Mouse (Mus musculus) lung, embryonic 15.5 days (tissue): Measurements from ENCODE around the gene Ctf2. TPM values are rescaled to one million over a fixed set of nuclear protein-coding genes. Genes with fewer than 3 reads are reported as not detected.
"Not testable (repeated sequence)": the region's sequence is repeated elsewhere in the genome, so short reads cannot be mapped to it uniquely, and the experiment has no call there.

Experiments
- ATAC-seq: fragments of 200-750 bp; cut with Nextera tagmentation; 2 replicates; pipeline ENCODE4 v1.8.0; 2017; ENCODE audit warnings: moderate number of reproducible peaks, borderline replicate concordance; ENCODE audit not compliant: low FRiP score, low TSS enrichment; ENCODE audit errors: extremely low read depth
- H3K27ac ChIP-seq: fragments of 300-500 bp; sonication (generic); 2 replicates; pipeline ENCODE4 v1.5.1; 2015; ENCODE audit warnings: moderate library complexity, mild to moderate bottlenecking, inconsistent platforms
- H3K27me3 ChIP-seq: fragments of 300-500 bp; sonication (generic); 2 replicates; pipeline ENCODE4 v1.6.1; 2015; ENCODE audit warnings: inconsistent platforms
- H3K36me3 ChIP-seq: fragments of 300-500 bp; sonication (generic); 2 replicates; pipeline ENCODE4 v1.6.1; 2015; ENCODE audit warnings: inconsistent platforms
- H3K4me1 ChIP-seq: fragments of 300-500 bp; sonication (generic); 2 replicates; pipeline ENCODE4 v1.6.1; 2015; ENCODE audit warnings: inconsistent platforms
- H3K4me2 ChIP-seq: fragments of 300-500 bp; sonication (generic); 2 replicates; pipeline ENCODE4 v1.6.1; 2015; ENCODE audit warnings: inconsistent platforms, mild to moderate bottlenecking, moderate library complexity
- H3K4me3 ChIP-seq: fragments of 300-500 bp; sonication (generic); 2 replicates; pipeline ENCODE4 v1.5.1; 2015; ENCODE audit warnings: mild to moderate bottlenecking, inconsistent platforms
- H3K9ac ChIP-seq: fragments of 300-500 bp; sonication (generic); 2 replicates; pipeline ENCODE4 v1.6.1; 2015; ENCODE audit warnings: inconsistent platforms
- H3K9me3 ChIP-seq: fragments of 300-500 bp; sonication (generic); 2 replicates; pipeline ENCODE4 v1.6.1; 2016; ENCODE audit warnings: inconsistent platforms
- WGBS: fragments of 180-500 bp; shearing (Covaris S2); methylation state at CpG from one replicate; pipeline ENCODE4 v1.1.7; 2015; 5-methylcytosine and 5-hydroxymethylcytosine counted together
- polyA plus RNA-seq: library from polyadenylated mRNA; unstranded; fragments of >200 nt; fragmentation: Nextera tagmentation; extraction: Ambion mirVana; gene quantifications from 2 replicates; pipeline ENCODE4 v1.2.1, GENCODE M21; 2015

Ctf2 gene
- 0.16 and 0.29 TPM in 2 replicates for polyA plus RNA-seq

- not testable (repeated sequence) for H3K27ac ChIP-seq, H3K27me3 ChIP-seq, H3K4me1 ChIP-seq, H3K9me3 ChIP-seq, ATAC-seq, H3K9ac ChIP-seq, H3K4me3 ChIP-seq, H3K4me2 ChIP-seq, H3K36me3 ChIP-seq
- 100% methylated on average over 1 of the region's 5 CpGs for WGBS
These were observed at the start of gene Ctf2 for GRCm38 (mm10) chr7:127732066-127732465. Gene Ctf2, minus strand, starts transcription at chr7:127732166.

GRCm38 (mm10) chr7:127778350-127778749 is 46.4 kb upstream of the Ctf2 start:
- peak overlapping the region; percentile 93 for H3K4me3 ChIP-seq
- no peaks in the 10 kb centered on the region for H3K9me3 ChIP-seq
- peaks cover 40% of the 10 kb centered on the region for H3K36me3 ChIP-seq
- H3K27me3 ChIP-seq: no peaks in the 10 kb centered on the region
- no peak for ATAC-seq
- peak overlapping the region; percentile 15; the same call in 1 of the 2 replicates for H3K27ac ChIP-seq
- H3K4me1 ChIP-seq: peaks cover 14% of the 10 kb centered on the region
- H3K4me2 ChIP-seq: peak overlapping the region; percentile 74
- WGBS: 71% methylated on average over 4 of the region's 4 CpGs
- peak overlapping the region; percentile 90 for H3K9ac ChIP-seq

- peak overlapping the region; percentile 99 for H3K27ac ChIP-seq
- no peaks in the 10 kb centered on the region for H3K27me3 ChIP-seq
- peak overlapping the region; percentile 90 for H3K9ac ChIP-seq
- 1% methylated on average over 52 of the region's 66 CpGs for whole genome bisulfite sequencing
- H3K4me1 ChIP-seq: peaks cover 14% of the 10 kb centered on the region
- no peaks in the 10 kb centered on the region for H3K9me3 ChIP-seq
- ATAC-seq: peak; percentile 61
- H3K36me3 ChIP-seq: peaks cover 36% of the 10 kb centered on the region
- H3K4me2 ChIP-seq: peak overlapping the region; percentile 74
- peak overlapping the region; percentile 93 for H3K4me3 ChIP-seq
These were observed 45.7 kb upstream of the Ctf2 start for GRCm38 (mm10) chr7:127777474-127778266.

- peak overlapping the region; percentile 90 for H3K9ac ChIP-seq
- ATAC-seq: peak; percentile 92
- peaks cover 14% of the 10 kb centered on the region for H3K4me1 ChIP-seq
- H3K27me3 ChIP-seq: no peaks in the 10 kb centered on the region
- no peaks in the 10 kb centered on the region for H3K9me3 ChIP-seq
- H3K4me2 ChIP-seq: peak overlapping the region; percentile 74
- under 1% methylated on average over 70 of the region's 70 CpGs for WGBS
- peak overlapping the region; percentile 99 for H3K27ac ChIP-seq
- peaks cover 29% of the 10 kb centered on the region for H3K36me3 ChIP-seq
- H3K4me3 ChIP-seq: peak overlapping the region; percentile 93
These were observed 45.0 kb upstream of the Ctf2 start for GRCm38 (mm10) chr7:127776878-127777473.

GRCm38 (mm10) chr7:127776426-127776825 is 44.5 kb upstream of the Ctf2 start, which contains the start of gene Setd1a:
Gene Setd1a, plus strand, starts transcription at chr7:127776670.
- ATAC-seq: peak; percentile 54
- Histone ChIP-seq H3K36me3 (peaks cover 24% of the 10 kb centered on the region), H3K27me3 (no peaks in the 10 kb centered on the region), H3K9ac (peak within 1 kb of the TSS; percentile 90), H3K27ac (peak within 1 kb of the TSS; percentile 99), H3K4me3 (peak within 1 kb of the TSS; percentile 93), H3K9me3 (no peaks in the 10 kb centered on the region), H3K4me1 (peaks cover 15% of the 10 kb centered on the region), H3K4me2 (peak within 1 kb of the TSS; percentile 74)
- WGBS: 0% methylated on average over 23 of the region's 23 CpGs

DNA sequence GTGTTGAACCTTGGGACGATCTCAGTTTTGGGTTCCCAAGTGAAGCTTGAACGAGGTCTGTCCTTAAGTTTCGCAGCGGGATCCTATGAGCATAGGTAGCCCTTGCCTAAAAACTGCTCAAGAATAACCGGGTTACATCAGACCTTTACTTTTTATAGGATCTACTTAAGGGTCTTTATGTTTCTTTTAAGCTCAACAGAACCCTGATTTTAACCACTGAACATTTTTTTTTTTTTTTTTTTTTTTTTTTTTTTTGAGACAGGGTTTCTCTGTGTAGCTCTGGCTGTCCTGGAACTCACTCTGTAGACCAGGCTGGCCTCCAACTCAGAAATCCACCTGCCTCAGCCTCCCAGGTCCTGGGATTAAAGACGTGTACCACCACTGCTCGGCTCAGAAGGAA is 43.9 kb upstream of the Ctf2 start:
- 68% methylated on average over 7 of the region's 7 CpGs for WGBS
- H3K9ac ChIP-seq: peak overlapping the region; percentile 90
- not testable (repeated sequence) for ATAC-seq

GRCm38 (mm10) chr7:127773664-127774384 is 41.9 kb upstream of the Ctf2 start:
- peaks cover 27% of the 10 kb centered on the region for H3K4me1 ChIP-seq
- no peaks in the 10 kb centered on the region for H3K9me3 ChIP-seq
- H3K4me3 ChIP-seq: no peak overlapping the region
- no peak for ATAC-seq
- H3K27me3 ChIP-seq: no peaks in the 10 kb centered on the region
- 40% methylated on average over 9 of the region's 9 CpGs for WGBS
- 0 out of 2 replicates have a peak, but pooled peaks cover 2% of the 10 kb centered on the region for H3K36me3 ChIP-seq
- H3K4me2 ChIP-seq: no peak overlapping the region
- H3K9ac ChIP-seq: no peak overlapping the region
- H3K27ac ChIP-seq: no peak overlapping the region

More for the DNA sequence above, 43.9 kb upstream of the Ctf2 start:
- Histone ChIP-seq H3K4me2 (peak overlapping the region; percentile 74), H3K4me1 (peaks cover 21% of the 10 kb centered on the region), H3K36me3 (peaks cover 18% of the 10 kb centered on the region), H3K4me3 (peak overlapping the region; percentile 93), H3K27ac (peak overlapping the region; percentile 99; the same call in 1 of the 2 replicates)
- H3K9me3 ChIP-seq, H3K27me3 ChIP-seq: not testable (repeated sequence)

DNA sequence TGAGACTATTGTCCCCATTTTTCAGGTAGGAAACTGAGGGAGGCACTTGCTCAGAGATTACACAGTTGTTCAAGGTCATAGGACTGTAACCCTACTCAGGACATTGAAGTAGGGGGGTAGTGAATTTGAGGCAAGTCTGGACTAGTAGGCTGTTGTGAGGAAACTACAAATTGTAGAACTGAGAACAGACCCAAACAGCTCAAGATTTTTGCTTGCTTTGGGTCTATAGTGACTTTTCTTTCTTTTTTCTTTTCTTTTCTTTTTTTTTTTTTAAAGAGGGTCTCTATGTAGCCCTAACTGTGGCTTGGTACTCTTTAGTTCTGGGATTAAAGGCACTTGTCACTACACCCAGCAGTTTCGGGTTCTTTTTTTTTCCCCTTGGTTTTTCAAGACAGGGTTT is 40.6 kb upstream of the Ctf2 start:
- WGBS: 90% methylated on average over 1 of the region's 1 CpGs
- Histone ChIP-seq H3K27ac (no peak overlapping the region), H3K4me3 (no peak overlapping the region), H3K9me3 (no peaks in the 10 kb centered on the region), H3K4me2 (no peak overlapping the region), H3K36me3 (peaks cover 6% of the 10 kb centered on the region; the same call in 1 of the 2 replicates), H3K4me1 (peaks cover 24% of the 10 kb centered on the region), H3K9ac (no peak overlapping the region), H3K27me3 (no peaks in the 10 kb centered on the region)
- ATAC-seq: no peak

DNA sequence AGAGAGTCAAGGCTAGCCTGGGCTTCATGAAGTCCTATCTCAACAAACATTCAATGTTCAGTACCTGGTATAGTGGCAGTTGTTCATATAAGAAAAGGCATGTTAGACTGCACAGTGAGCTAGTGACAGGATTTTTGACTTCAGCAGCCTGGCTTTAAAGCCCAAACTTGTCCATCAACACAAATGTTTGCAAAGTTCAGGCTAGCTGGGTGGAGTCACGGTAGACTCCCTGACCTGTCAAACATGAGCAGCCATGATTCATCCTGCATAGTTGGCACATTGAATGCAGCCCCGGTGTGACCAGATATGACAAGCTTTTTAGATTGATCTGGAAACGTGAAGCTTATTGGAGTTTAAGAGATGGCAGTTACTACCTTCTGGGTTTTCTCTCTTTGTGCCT is 40.1 kb upstream of the Ctf2 start:
- H3K4me2 ChIP-seq: no peak overlapping the region
- no peak overlapping the region for H3K9ac ChIP-seq
- WGBS: 58% methylated on average over 3 of the region's 3 CpGs
- H3K36me3 ChIP-seq: peaks cover 10% of the 10 kb centered on the region
- no peak for ATAC-seq
- peaks cover 24% of the 10 kb centered on the region for H3K4me1 ChIP-seq
- no peak overlapping the region for H3K4me3 ChIP-seq
- no peaks in the 10 kb centered on the region for H3K27me3 ChIP-seq
- H3K9me3 ChIP-seq: no peaks in the 10 kb centered on the region
- no peak overlapping the region for H3K27ac ChIP-seq

DNA sequence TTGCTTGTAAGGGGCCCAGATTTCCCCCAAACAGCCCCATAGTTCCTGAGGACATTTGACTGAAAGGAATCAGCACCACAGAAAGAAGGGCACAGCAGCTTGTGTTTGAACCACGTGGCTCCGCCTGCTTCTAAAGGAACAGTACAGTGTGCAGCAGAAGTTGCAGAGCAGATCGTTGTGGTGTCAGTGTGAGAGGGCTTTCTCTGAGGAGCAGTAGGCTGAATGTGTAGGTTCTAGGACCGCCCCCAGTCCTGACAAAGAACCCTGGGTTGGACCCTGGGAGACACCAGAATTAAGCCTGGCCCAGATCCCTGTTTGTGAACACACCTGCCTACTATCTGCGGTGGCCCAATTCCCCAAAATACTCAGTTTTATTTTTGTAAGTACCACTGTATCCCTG is 39.3 kb upstream of the Ctf2 start:
- H3K9ac ChIP-seq: 0 out of 2 replicates have a peak overlapping the region, but pooled peaks have one; percentile 94
- H3K4me1 ChIP-seq: peaks cover 24% of the 10 kb centered on the region
- peaks cover 16% of the 10 kb centered on the region for H3K36me3 ChIP-seq
- H3K27ac ChIP-seq: no peak overlapping the region
- H3K4me3 ChIP-seq: peak overlapping the region; percentile 74
- ATAC-seq: no peak
- no peaks in the 10 kb centered on the region for H3K9me3 ChIP-seq
- H3K27me3 ChIP-seq: no peaks in the 10 kb centered on the region
- peak overlapping the region; percentile 92 for H3K4me2 ChIP-seq
- 58% methylated on average over 5 of the region's 5 CpGs for WGBS

- Histone ChIP-seq H3K36me3 (peaks cover 26% of the 10 kb centered on the region), H3K27me3 (no peaks in the 10 kb centered on the region), H3K9me3 (no peaks in the 10 kb centered on the region), H3K4me2 (peak overlapping the region; percentile 92), H3K4me1 (peaks cover 19% of the 10 kb centered on the region), H3K4me3 (peak overlapping the region; percentile 74), H3K27ac (peak overlapping the region; percentile 97), H3K9ac (peak overlapping the region; percentile 94)
- 2% methylated on average over 27 of the region's 27 CpGs for WGBS
- peak; percentile 17; the same call in 1 of the 2 replicates for ATAC-seq
These were observed 38.3 kb upstream of the Ctf2 start for GRCm38 (mm10) chr7:127770039-127770905.
